Mouse (Mus musculus) embryonic facial prominence, embryonic 13.5 days (tissue): Measurements from ENCODE around the gene Cnpy4. TPM values are rescaled to one million over a fixed set of nuclear protein-coding genes. Genes with fewer than 3 reads are reported as not detected.
"Not testable (repeated sequence)": the region's sequence is repeated elsewhere in the genome, so short reads cannot be mapped to it uniquely, and the experiment has no call there.

Experiments
- ATAC-seq: fragments of 200-750 bp; cut with Nextera tagmentation; 2 replicates; pipeline ENCODE4 v1.8.0; 2017; ENCODE audit warnings: low read depth; ENCODE audit not compliant: insufficient number of reproducible peaks, insufficient read depth, low FRiP score, low TSS enrichment
- H3K27ac ChIP-seq: fragments of 300-500 bp; sonication (generic); 2 replicates; pipeline ENCODE4 v1.5.1; 2015; ENCODE audit warnings: moderate library complexity, mild to moderate bottlenecking, inconsistent platforms
- H3K27me3 ChIP-seq: fragments of 300-500 bp; sonication (generic); 2 replicates; pipeline ENCODE4 v1.6.1; 2015; ENCODE audit warnings: mild to moderate bottlenecking, inconsistent platforms
- H3K36me3 ChIP-seq: fragments of 300-500 bp; sonication (generic); 2 replicates; pipeline ENCODE4 v1.6.1; 2015; ENCODE audit warnings: mild to moderate bottlenecking, inconsistent platforms
- H3K4me1 ChIP-seq: fragments of 300-500 bp; sonication (generic); 2 replicates; pipeline ENCODE4 v1.6.1; 2015; ENCODE audit warnings: inconsistent platforms
- H3K4me2 ChIP-seq: fragments of 300-500 bp; sonication (generic); 2 replicates; pipeline ENCODE4 v1.6.1; 2015; ENCODE audit warnings: moderate library complexity, mild to moderate bottlenecking, inconsistent platforms
- H3K4me3 ChIP-seq: fragments of 300-500 bp; sonication (generic); 2 replicates; pipeline ENCODE4 v1.5.1; 2015; ENCODE audit warnings: mild to moderate bottlenecking, inconsistent platforms
- H3K9ac ChIP-seq: fragments of 300-500 bp; sonication (generic); 2 replicates; pipeline ENCODE4 v1.6.1; 2015; ENCODE audit warnings: mild to moderate bottlenecking, inconsistent platforms
- H3K9me3 ChIP-seq: fragments of 300-500 bp; sonication (generic); 2 replicates; pipeline ENCODE4 v1.6.1; 2016; ENCODE audit warnings: inconsistent platforms
- WGBS: fragments of 180-500 bp; shearing (Covaris S2); methylation state at CpG from one replicate; pipeline ENCODE4 v1.1.7; 2015; ENCODE audit warnings: mixed read lengths; 5-methylcytosine and 5-hydroxymethylcytosine counted together
- polyA plus RNA-seq: library from polyadenylated mRNA; unstranded; fragments of >200 nt; fragmentation: Nextera tagmentation; extraction: Ambion mirVana; gene quantifications from 2 replicates; pipeline ENCODE4 v1.2.1, GENCODE M21; 2015

Gene Cnpy4
- polyA plus RNA-seq, 1 experiment from 2014 or later = 69.8 TPM

GRCm38 (mm10) chr5:138207873-138208272 lies 20.6 kb downstream of the Cnpy4 start:
- Histone ChIP-seq H3K27me3 (no peaks in the 10 kb centered on the region), H3K27ac (no peak overlapping the region), H3K4me2 (no peak overlapping the region), H3K4me3 (no peak overlapping the region), H3K9ac (no peak overlapping the region), H3K4me1 (no peaks in the 10 kb centered on the region), H3K36me3 (no peaks in the 10 kb centered on the region), H3K9me3 (peaks cover 7% of the 10 kb centered on the region; the same call in 1 of the 2 replicates)
- ATAC-seq = no peak
- WGBS = 83% methylated on average over 4 of the region's 4 CpGs

- H3K27me3 ChIP-seq, ATAC-seq, H3K4me1 ChIP-seq, H3K36me3 ChIP-seq, H3K9ac ChIP-seq, H3K27ac ChIP-seq, H3K4me2 ChIP-seq, H3K4me3 ChIP-seq: not testable (repeated sequence)
- peaks cover 31% of the 10 kb centered on the region for H3K9me3 ChIP-seq
- 91% methylated on average over 13 of the region's 13 CpGs for WGBS
These were observed 29.3 kb downstream of the Cnpy4 start for GRCm38 (mm10) chr5:138216632-138217031.

- no peak for ATAC-seq
- Histone ChIP-seq H3K36me3 (no peaks in the 10 kb centered on the region), H3K27me3 (no peaks in the 10 kb centered on the region), H3K27ac (no peak overlapping the region), H3K4me3 (no peak overlapping the region), H3K4me1 (no peaks in the 10 kb centered on the region), H3K4me2 (no peak overlapping the region), H3K9me3 (peaks cover 18% of the 10 kb centered on the region), H3K9ac (no peak overlapping the region)
- 78% methylated on average over 2 of the region's 2 CpGs for WGBS
These were observed 32.6 kb downstream of the Cnpy4 start for GRCm38 (mm10) chr5:138219864-138220263.

DNA sequence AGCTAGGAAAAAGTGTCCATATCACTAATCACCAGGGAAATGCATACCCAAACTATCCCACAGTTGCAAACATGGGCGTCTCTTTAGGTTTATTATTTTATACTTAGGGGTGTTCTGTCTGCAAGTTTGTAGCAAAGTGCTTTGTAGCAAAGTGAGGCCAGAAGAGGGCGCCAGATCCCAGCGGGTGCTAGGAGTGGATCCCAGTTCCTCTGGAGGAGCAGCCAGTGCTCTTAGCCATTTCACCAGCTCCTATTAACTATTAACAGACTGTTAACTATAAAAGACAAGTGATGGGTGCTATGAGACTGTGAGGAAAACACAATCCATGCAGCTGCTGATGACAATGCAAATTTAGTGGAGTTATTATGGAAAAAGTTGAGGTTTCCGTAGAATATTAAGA lies 34.8 kb downstream of the Cnpy4 start:
- Histone ChIP-seq H3K9me3 (0 out of 2 replicates have a peak, but pooled peaks cover 4% of the 10 kb centered on the region), H3K36me3 (no peaks in the 10 kb centered on the region), H3K27ac (no peak overlapping the region), H3K4me2 (no peak overlapping the region), H3K9ac (no peak overlapping the region), H3K4me3 (no peak overlapping the region), H3K4me1 (no peaks in the 10 kb centered on the region), H3K27me3 (no peaks in the 10 kb centered on the region)
- 22% methylated on average over 4 of the region's 4 CpGs for WGBS
- no peak for ATAC-seq

- Histone ChIP-seq H3K4me3 (no peak overlapping the region), H3K9me3 (no peaks in the 10 kb centered on the region), H3K27me3 (no peaks in the 10 kb centered on the region), H3K9ac (no peak overlapping the region), H3K4me2 (no peak overlapping the region), H3K4me1 (no peaks in the 10 kb centered on the region), H3K36me3 (no peaks in the 10 kb centered on the region), H3K27ac (no peak overlapping the region)
- ATAC-seq = no peak
- 53% methylated on average over 3 of the region's 3 CpGs for WGBS
These were observed 36.0 kb downstream of the Cnpy4 start for GRCm38 (mm10) chr5:138223287-138223686.

GRCm38 (mm10) chr5:138225700-138226099 lies 38.4 kb downstream of the Cnpy4 start, which contains the start of gene Nxpe5:
Nxpe5 (plus strand) TSS chr5:138225898.
- Histone ChIP-seq H3K27me3 (no peaks in the 10 kb centered on the region), H3K9me3 (no peaks in the 10 kb centered on the region), H3K4me3 (no peak within 1 kb of the TSS), H3K4me2 (no peak within 1 kb of the TSS), H3K36me3 (no peaks in the 10 kb centered on the region), H3K27ac (no peak within 1 kb of the TSS), H3K4me1 (no peaks in the 10 kb centered on the region), H3K9ac (no peak within 1 kb of the TSS)
- ATAC-seq = no peak
- WGBS = 56% methylated on average over 2 of the region's 2 CpGs

- ATAC-seq = no peak
- Histone ChIP-seq H3K27me3 (no peaks in the 10 kb centered on the region), H3K9ac (no peak overlapping the region), H3K27ac (no peak overlapping the region), H3K36me3 (no peaks in the 10 kb centered on the region), H3K4me2 (no peak overlapping the region), H3K4me1 (no peaks in the 10 kb centered on the region), H3K4me3 (no peak overlapping the region), H3K9me3 (no peaks in the 10 kb centered on the region)
- 77% methylated on average over 4 of the region's 4 CpGs for WGBS
These were observed 39.2 kb downstream of the Cnpy4 start for GRCm38 (mm10) chr5:138226491-138226890.

GRCm38 (mm10) chr5:138227367-138227766 lies 40.1 kb downstream of the Cnpy4 start:
- no peak overlapping the region for H3K4me2 ChIP-seq
- H3K36me3 ChIP-seq = no peaks in the 10 kb centered on the region
- H3K9me3 ChIP-seq = no peaks in the 10 kb centered on the region
- no peak overlapping the region for H3K9ac ChIP-seq
- no peaks in the 10 kb centered on the region for H3K4me1 ChIP-seq
- 67% methylated on average over 2 of the region's 2 CpGs for WGBS
- H3K27ac ChIP-seq = no peak overlapping the region
- no peak for ATAC-seq
- H3K27me3 ChIP-seq = no peaks in the 10 kb centered on the region
- H3K4me3 ChIP-seq = no peak overlapping the region

- no peak for ATAC-seq
- Histone ChIP-seq H3K4me3 (no peak overlapping the region), H3K27ac (no peak overlapping the region), H3K4me2 (no peak overlapping the region), H3K4me1 (no peaks in the 10 kb centered on the region), H3K9ac (no peak overlapping the region), H3K27me3 (no peaks in the 10 kb centered on the region), H3K9me3 (no peaks in the 10 kb centered on the region), H3K36me3 (no peaks in the 10 kb centered on the region)
- 52% methylated on average over 3 of the region's 3 CpGs for WGBS
These were observed 40.7 kb downstream of the Cnpy4 start for GRCm38 (mm10) chr5:138228026-138228425.

DNA sequence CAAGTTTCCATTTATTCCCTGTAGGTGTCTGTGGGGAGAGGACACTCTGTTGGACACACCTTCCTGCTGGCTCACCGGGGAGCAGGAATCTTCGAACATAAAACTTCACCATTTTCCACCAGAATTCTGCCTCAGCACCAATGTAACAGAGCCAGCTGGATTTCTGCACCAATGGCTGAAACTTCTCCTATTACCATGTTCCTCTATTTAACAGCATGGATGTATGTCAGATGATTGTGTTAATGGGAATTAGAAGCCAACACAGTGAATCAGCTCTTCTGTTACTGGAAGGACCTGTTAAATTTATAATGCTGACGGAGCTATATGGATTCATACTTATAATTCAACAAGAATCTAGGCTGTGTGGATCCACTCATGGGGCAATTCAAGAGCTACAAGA lies 42.2 kb downstream of the Cnpy4 start:
- no peak overlapping the region for H3K4me3 ChIP-seq
- H3K27ac ChIP-seq = no peak overlapping the region
- H3K4me1 ChIP-seq = no peaks in the 10 kb centered on the region
- no peak overlapping the region for H3K9ac ChIP-seq
- no peak for ATAC-seq
- no peaks in the 10 kb centered on the region for H3K9me3 ChIP-seq
- no peaks in the 10 kb centered on the region for H3K36me3 ChIP-seq
- H3K27me3 ChIP-seq = no peaks in the 10 kb centered on the region
- no peak overlapping the region for H3K4me2 ChIP-seq
- 86% methylated on average over 3 of the region's 3 CpGs for WGBS

DNA sequence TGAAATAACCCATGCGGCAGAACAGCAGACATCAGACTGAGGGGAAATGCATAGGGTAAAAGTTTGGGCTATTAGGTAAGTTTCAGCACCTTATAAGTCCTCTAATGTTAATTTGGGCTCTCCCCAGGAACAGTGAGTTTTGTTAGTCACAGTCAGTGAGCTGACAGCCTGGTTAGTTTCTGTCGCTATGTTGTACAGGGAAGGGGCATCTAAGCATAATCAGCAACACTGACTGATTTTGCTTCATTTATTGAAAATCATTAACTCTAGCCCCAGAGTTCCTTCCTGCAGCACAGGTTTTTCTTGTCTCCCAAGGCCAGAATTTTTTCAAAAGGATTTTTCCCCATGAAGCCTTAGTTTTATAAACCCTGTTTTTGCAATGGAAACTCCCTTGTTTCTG lies 46.5 kb downstream of the Cnpy4 start:
- 80% methylated on average over 2 of the region's 2 CpGs for WGBS
- Histone ChIP-seq H3K9me3 (no peaks in the 10 kb centered on the region), H3K27me3 (no peaks in the 10 kb centered on the region), H3K4me2 (no peak overlapping the region), H3K36me3 (no peaks in the 10 kb centered on the region), H3K9ac (no peak overlapping the region), H3K27ac (no peak overlapping the region), H3K4me1 (no peaks in the 10 kb centered on the region), H3K4me3 (no peak overlapping the region)
- no peak for ATAC-seq

DNA sequence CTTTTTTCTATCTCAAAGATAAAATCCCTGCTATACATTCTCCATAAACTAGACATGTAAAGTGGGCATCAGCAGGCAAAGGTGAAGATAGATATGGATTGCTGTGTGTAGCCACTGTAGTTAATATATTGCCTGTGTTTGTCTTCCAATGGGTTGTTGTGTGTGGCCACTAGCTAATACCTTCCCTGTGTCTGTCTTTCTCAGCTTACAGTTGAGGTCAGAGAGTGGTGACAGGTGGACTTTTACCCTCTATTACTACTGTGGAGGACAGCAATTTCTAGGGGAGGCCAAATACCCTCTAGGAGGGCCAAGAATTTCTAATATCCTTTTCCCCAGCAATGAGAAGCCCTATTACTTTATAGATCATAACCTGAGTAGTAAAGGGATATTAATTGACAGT lies 46.9 kb downstream of the Cnpy4 start:
- Histone ChIP-seq H3K9me3 (no peaks in the 10 kb centered on the region), H3K4me1 (no peaks in the 10 kb centered on the region), H3K9ac (no peak overlapping the region), H3K27me3 (no peaks in the 10 kb centered on the region), H3K4me2 (no peak overlapping the region), H3K27ac (no peak overlapping the region), H3K4me3 (no peak overlapping the region), H3K36me3 (no peaks in the 10 kb centered on the region)
- ATAC-seq = no peak

DNA sequence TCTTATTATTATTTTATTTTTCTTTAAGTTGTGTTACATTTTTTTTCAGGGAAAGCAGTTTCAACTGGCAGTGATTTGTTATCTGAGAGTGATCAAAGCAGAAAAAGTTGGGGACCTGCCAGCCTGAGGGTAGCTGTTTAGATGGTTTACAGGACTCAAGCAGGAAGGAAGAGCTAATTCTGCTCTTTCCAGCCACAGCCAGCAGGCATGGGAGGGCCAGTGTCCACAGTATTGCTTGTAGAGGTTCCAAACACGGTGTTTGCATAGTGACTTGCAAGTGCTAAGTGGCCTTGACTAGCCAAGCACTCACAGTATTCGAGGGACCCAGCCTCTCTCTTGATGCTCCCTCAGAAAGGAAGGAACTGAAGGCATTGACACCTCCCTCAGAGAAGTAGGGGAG lies 54.2 kb downstream of the Cnpy4 start:
- Histone ChIP-seq H3K9ac (no peak overlapping the region), H3K4me3 (no peak overlapping the region), H3K4me1 (no peaks in the 10 kb centered on the region), H3K36me3 (no peaks in the 10 kb centered on the region), H3K27me3 (no peaks in the 10 kb centered on the region), H3K27ac (no peak overlapping the region), H3K9me3 (no peaks in the 10 kb centered on the region), H3K4me2 (no peak overlapping the region)
- no peak for ATAC-seq
- 50% methylated on average over 2 of the region's 2 CpGs for WGBS
